Mouse (Mus musculus) spleen, postnatal 36 days (tissue): Measurements from ENCODE around the gene Sh3gl3.
"Not testable (repeated sequence)": the region's sequence is repeated elsewhere in the genome, so short reads cannot be mapped to it uniquely, and the experiment has no call there.

Experiments
- DNase-seq, 2 experiments: peaks; one replicate each; pipeline ENCODE4 v3.0.0; 2022; ENCODE audit warnings: low spot score in 2 of 2, mixed read lengths in 1 of 2

Gene Sh3gl3

DNA sequence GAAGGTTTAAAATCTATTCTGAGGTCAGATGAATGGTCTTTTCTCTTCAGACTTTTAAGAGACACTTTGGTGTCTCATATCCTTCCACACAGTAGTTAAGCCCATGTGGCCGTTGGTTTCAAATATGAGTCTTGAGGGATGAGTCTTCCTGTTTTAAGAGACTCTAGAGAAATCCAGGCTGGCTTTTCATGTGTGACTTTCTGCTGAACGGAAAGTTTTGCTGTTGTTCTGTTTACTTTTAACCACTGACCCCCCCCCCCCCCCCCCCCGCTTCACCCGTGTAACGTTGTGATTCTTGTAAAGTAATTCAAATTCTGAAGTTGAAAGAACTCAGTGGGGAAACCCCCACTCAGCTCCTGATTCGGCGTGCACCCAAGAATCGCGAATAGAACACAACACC is 61.8 kb downstream of the Sh3gl3 start:
- no peak for DNase-seq

GRCm38 (mm10) chr7:82236152-82236898 is 62.7 kb downstream of the Sh3gl3 start:
- no peak for DNase-seq

DNA sequence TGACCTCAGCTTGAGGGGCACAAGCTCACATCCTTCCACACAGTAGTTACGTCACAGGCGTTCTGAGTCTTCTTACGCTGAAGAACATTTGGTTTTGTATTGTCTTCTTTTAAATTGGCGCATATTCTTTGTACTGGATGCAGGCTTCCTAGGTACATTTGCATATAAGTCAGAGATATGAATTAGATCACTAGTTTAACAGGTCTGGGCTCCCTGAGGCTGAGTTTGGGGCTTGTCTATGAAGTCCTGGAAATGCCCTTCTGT is 63.2 kb downstream of the Sh3gl3 start:
- DNase-seq: no peak

GRCm38 (mm10) chr7:82240424-82241240 is 67.0 kb downstream of the Sh3gl3 start:
- DNase-seq: no peak

DNA sequence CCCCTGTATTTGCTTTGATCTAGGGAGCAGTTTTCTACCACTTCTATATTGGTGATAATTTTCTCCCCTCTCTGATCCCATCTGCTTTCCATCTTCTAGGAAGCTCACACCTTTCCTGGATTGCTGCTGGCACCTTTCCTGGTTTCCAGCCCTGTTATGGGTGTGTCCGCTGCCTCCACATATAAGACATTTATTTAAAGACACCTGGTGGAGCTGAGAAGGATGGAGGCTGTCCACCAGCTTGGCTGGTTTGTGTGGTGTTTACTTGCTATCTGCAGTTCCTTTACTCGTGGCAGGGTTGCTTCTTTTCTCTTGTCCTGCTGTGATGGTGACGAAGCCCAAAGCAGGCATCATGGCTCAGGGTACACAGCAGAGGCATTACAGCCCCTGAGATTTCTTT is 71.1 kb downstream of the Sh3gl3 start:
- no peak for DNase-seq

DNA sequence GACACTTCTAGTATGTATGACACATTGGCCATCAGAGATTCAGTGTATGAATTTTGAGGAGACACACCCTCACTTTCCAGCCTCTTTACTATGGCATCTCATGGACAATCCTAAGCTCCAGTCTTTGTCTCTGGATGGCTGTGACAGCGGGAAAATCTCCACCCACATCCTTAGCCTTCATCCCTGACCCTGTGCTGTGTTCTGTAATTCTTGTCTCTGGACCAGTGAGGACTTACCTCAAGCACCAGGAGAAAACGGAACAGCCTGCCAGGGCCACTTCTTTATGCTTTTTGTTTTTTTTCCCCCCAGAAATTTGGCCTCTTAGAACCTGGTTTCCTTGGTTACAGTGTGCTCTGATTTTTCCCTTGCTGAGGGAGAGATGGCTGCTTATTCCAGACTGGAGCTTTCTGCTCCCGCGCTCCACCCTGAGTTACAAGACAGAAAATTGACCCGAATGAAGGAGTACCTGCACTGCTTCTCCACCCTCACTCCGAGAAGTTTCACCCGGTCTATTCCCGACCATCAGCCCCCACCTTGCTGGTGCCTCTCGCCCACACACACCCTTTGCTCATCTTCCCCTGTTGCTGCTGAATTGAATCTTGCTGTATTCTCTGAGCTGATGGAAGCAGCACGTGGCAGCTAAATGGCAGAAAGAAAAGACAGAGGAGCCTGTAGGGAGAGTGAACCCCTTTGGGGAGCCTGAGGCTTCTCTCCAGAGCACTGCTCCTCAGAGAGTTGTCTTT is 75.5 kb downstream of the Sh3gl3 start:
- no peak for DNase-seq

DNA sequence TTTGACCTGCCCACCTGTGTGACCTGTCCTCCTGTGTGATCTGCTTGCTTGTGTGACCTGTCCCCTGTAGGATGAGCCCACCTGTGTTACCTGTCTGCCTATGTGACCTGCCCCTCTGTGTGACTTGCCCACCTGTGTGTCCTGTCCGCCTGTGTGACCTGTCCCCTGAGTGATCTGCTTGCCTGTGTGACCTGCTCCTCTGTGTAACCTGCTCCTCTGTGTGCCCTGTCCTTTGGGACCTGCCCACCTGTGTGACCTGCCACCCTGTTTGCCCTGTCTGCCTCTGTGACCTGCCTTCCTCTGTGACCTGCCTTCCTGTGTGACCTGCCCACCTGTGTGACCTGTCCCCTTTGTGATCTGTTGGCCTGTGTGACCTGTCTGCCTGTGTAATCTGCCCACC is 79.7 kb downstream of the Sh3gl3 start:
- no peak for DNase-seq

- no peak for DNase-seq
Observed at GRCm38 (mm10) chr7:82256936-82257335, 83.3 kb downstream of the Sh3gl3 start.

GRCm38 (mm10) chr7:82257530-82257929 is 83.9 kb downstream of the Sh3gl3 start:
- DNase-seq: no peak

DNA sequence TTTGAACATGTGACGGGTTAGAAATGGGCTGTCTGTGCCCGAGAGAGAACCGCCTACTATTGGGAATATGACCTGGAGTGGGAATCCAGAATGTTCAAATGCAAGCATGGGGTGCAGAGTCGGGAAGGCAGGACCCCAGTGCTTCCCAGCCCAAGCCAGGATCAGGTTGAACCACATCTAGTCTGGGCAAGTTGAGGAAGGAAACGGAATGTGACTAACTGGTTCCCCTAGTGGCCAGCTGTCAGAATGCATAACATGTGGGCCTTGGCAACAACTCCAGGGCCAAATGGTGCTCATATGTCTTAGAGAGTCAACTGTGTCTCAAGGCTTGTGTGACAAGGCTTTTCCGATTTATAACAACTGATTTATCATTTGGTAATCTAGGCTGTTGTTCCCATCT is 86.6 kb downstream of the Sh3gl3 start:
- DNase-seq: no peak

- DNase-seq: no peak
Observed at GRCm38 (mm10) chr7:82263141-82263540, 89.5 kb downstream of the Sh3gl3 start.

- no peak for DNase-seq
Observed at GRCm38 (mm10) chr7:82264119-82264518, 90.5 kb downstream of the Sh3gl3 start.

DNA sequence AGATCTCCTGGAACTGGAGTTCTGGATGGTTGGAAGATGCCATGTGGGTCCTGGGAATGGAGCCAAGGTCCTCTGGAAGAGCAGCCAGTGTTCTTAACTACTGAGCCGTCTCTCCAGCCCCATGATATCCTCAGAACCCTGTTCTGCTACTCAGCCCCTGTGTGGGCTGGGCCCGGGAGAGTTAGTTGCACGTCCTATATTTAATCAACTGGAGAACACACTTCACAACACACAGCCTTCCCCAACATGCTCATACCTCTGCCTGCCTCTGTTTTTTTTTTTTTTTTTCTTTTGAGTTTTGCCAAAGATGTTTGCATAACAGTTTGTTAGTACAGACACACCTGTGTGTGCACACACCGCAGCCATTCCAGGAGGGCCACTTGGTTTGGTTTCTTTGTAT is 91.7 kb downstream of the Sh3gl3 start:
- DNase-seq: no peak

DNA sequence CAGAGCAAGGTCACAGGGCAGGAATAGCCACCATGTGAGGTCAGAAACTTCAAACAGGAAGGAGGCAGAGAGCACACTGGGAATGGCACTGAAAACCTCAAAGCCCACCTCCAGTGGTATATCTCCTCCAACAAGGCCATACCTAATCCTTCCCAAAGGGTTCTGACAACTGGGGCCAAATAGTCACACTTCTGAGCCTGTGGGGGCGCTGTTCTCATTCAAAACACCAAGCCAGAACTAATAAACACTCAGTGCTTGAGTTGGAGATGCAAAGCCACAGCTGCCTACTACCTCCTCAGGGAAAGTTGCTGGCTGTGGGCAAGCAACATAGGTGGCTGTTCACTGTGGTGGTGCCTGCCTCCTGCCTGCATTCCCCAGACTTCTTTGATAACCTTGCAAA is 96.3 kb downstream of the Sh3gl3 start:
- no peak for DNase-seq

- DNase-seq: no peak
Observed at GRCm38 (mm10) chr7:82271742-82272141, 98.1 kb downstream of the Sh3gl3 start.

GRCm38 (mm10) chr7:82272875-82273274 is 99.2 kb downstream of the Sh3gl3 start:
- DNase-seq: not testable (repeated sequence)

DNA sequence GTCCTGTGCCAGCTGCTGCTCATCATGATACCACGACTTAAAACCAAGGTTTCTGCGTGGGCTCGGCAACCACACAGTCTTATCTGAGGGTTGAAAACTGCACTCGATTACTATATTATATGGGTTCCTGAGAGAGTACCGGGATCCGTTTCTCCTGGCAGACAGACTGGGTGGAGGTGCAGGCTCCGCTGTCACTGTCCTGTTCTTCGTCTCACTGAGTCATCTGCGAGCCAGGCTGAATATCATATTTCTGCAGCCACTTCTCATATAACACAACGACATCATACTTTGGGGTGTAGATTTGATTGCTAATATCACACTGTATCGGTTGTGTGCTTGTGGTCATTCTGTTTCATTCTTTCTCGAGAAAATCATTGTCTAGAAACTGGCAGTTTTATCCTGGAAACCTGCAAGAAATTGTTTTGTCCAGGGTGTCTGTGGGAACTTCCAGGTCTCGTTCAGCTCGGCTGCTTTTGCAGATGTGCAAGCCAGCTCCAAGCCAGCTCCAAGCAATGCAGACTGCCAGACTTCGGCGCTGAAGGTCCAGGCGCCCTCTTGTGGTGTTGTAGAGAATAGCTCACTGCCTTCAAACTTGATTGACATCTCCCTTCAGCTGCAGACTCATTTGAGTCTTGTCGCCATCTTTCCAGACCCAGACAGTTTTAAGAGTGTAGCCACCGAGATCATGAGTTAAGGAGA is 100.5 kb downstream of the Sh3gl3 start:
- no peak for DNase-seq

- DNase-seq: no peak
Observed at GRCm38 (mm10) chr7:82274975-82275374, 101.3 kb downstream of the Sh3gl3 start.

DNA sequence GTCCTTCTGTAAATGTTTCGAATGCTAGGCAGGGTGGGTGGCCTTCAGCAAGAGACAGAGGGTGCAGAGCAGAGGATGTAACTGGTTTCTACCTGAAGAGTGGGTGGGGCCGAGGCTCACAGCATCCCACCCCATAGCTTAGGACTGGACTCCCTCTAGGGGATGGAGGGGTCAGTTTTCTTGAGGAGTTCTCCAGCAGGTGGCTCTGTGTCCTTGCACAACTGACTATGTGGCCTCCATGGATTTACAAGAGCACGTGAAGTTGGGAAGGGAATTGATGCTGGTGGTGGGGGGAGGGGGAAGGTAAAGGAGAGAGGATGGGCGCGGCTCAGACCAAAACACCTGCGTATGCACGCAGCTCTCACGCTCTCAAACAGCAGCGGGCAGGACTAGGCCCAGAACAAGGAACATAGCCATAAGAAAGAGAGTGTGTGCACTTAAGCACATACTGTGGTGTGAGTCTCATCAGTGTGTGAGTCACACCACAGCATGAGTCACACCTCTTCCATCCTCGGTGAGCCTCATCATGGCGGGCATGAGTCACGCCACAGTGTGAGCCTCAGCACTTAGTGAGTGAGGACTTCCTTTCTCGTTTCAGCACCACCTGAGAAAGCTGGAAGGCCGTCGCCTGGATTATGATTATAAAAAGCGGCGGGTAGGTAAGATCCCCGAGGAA is 102.0 kb downstream of the Sh3gl3 start:
- DNase-seq: no peak

- no peak for DNase-seq
Observed at GRCm38 (mm10) chr7:82282011-82282410, 108.4 kb downstream of the Sh3gl3 start.

DNA sequence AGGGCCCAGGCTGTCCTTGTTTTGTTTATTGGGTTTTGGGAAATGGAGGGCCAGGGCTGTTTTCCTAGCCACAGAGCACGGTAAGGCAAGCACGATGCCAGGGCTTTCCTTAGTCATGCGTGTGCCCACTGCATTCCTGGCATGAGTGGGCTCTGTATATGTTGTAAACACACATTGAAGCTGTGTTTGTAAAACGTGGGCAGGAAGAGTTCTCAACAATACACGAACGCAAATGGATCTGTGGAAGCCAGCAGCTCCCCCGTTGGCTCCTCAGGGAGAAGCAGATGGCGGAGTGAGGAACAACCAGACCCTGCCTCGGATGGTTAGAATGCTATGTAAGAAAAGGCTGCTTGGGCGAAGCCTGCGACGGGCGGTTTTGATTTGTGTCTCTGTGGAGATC is 108.8 kb downstream of the Sh3gl3 start:
- no peak for DNase-seq

DNA sequence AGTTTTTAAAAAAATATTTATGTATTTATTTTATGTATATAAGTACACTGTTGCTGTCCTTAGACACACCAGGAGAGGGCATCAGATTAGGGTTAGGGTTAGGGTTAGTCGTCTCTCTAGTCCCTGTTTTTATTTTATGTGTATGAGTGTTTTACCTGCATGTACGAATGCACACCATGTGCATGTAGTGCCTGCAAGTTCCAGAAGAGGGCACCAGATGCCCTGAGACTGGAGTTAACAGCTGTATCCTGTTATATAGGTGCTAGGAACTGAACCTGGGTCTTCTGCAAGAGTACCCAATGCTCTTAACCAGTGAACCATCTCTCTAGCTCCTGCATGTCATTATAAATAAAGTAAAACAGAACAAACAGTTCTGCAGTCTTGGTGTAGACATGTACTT is 113.6 kb downstream of the Sh3gl3 start:
- DNase-seq: no peak
